Mouse (Mus musculus): ENCODE measurements around the gene Gpr146. TPM values are rescaled to one million over a fixed set of nuclear protein-coding genes. Genes with fewer than 3 reads are reported as not detected.
A peak's percentile ranks its signal among the peaks of the same experiment; 100 is the strongest.

Gene Gpr146
- polyA plus RNA-seq, 1 experiment from 2014 or later = 1.7 TPM

DNA sequence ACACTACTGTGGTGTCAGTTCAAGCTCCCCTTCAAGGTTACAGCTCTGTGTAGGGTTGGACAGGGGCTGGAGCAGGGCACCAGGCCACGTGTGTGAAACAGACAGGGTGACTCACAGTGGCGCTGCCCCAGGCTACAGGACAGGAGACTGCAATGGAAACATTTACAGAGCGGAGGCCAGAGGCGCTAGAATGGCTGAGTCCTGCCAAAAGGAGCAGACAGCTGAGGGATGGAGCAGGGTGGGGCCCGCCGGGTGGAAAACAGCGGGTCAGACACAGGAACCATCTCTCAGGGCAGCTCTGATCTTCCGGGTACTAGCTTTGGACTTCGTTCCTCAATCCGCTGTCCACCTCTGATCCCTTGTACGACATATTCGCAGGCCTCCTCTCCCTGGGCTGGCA is 31.9 kb downstream of the Gpr146 start:
- Histone ChIP-seq H3K4me2 (replicated peaks) (no peak overlapping the region), H3K4me3 (replicated peaks) (no peak overlapping the region), H3K9ac (replicated peaks) (no peak overlapping the region), H3K36me3 (peaks cover 5% of the 10 kb centered on the region), H3K27me3 (no peaks in the 10 kb centered on the region), H3K27ac (no peak overlapping the region), H3K4me1 (replicated peaks) (0 out of 2 replicates have a peak, but pooled peaks cover 4% of the 10 kb centered on the region), H3K9me3 (no peaks in the 10 kb centered on the region)
- WGBS = 91% methylated on average over 12 of the region's 12 CpGs
- no peak for ATAC-seq

GRCm38 (mm10) chr5:139410056-139410455 is 32.6 kb downstream of the Gpr146 start:
- Histone ChIP-seq H3K9me3 (no peaks in the 10 kb centered on the region), H3K36me3 (peaks cover 8% of the 10 kb centered on the region), H3K9ac (replicated peaks) (no peak overlapping the region), H3K4me1 (replicated peaks) (0 out of 2 replicates have a peak, but pooled peaks cover 4% of the 10 kb centered on the region), H3K4me3 (replicated peaks) (no peak overlapping the region), H3K4me2 (replicated peaks) (no peak overlapping the region), H3K27me3 (no peaks in the 10 kb centered on the region), H3K27ac (no peak overlapping the region)
- WGBS = 97% methylated on average over 4 of the region's 4 CpGs
- ATAC-seq = no peak

GRCm38 (mm10) chr5:139411117-139411516 is 33.6 kb downstream of the Gpr146 start:
- no peak overlapping the region for H3K4me2 ChIP-seq (replicated peaks)
- H3K9ac ChIP-seq (replicated peaks) = no peak overlapping the region
- H3K27ac ChIP-seq = no peak overlapping the region
- H3K27me3 ChIP-seq = no peaks in the 10 kb centered on the region
- H3K9me3 ChIP-seq = no peaks in the 10 kb centered on the region
- 0 out of 2 replicates have a peak, but pooled peaks cover 4% of the 10 kb centered on the region for H3K4me1 ChIP-seq (replicated peaks)
- 90% methylated on average over 6 of the region's 6 CpGs for WGBS
- no peak for ATAC-seq
- no peak overlapping the region for H3K4me3 ChIP-seq (replicated peaks)
- peaks cover 8% of the 10 kb centered on the region for H3K36me3 ChIP-seq

DNA sequence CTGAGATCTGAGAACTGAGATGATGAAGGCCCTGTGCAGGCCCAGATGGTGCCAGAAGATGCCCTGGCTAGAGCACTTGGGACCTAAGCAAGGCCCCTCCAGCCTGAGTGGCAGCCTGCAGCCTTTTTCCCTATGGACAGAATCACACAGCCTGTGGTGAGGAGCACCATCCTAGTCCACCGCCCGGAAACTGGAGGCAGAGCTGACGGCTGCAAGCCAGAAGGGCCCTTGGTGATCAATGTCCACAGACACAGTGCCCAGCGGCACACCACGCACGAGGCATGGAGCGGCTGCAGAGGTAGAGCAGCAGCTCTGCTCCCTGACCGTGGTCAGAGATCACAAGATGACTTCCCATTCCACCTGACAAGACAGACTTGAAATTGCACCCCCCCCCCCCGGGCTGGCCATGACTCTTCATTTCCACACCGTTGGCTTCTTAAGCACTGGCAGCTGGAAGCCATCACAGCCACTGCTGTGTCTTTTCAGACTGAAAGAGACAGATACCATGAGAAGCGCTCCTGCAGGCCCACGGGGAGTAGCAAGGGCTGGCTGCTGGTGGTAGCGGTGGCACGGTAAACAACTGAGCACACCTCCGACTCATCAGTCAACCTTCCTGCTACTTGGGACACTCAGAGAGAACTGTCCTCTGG is 34.3 kb downstream of the Gpr146 start:
- Histone ChIP-seq H3K9ac (replicated peaks) (no peak overlapping the region), H3K4me1 (replicated peaks) (0 out of 2 replicates have a peak, but pooled peaks cover 4% of the 10 kb centered on the region), H3K4me2 (replicated peaks) (no peak overlapping the region), H3K9me3 (no peaks in the 10 kb centered on the region), H3K36me3 (peaks cover 8% of the 10 kb centered on the region), H3K27ac (no peak overlapping the region), H3K27me3 (no peaks in the 10 kb centered on the region), H3K4me3 (replicated peaks) (no peak overlapping the region)
- WGBS = 80% methylated on average over 15 of the region's 15 CpGs
- ATAC-seq = no peak

GRCm38 (mm10) chr5:139413545-139413944 is 36.0 kb downstream of the Gpr146 start:
- no peaks in the 10 kb centered on the region for H3K27me3 ChIP-seq
- H3K9ac ChIP-seq (replicated peaks) = no peak overlapping the region
- H3K4me3 ChIP-seq (replicated peaks) = no peak overlapping the region
- ATAC-seq = no peak
- peaks cover 9% of the 10 kb centered on the region for H3K4me1 ChIP-seq (replicated peaks)
- H3K9me3 ChIP-seq = no peaks in the 10 kb centered on the region
- no peak overlapping the region for H3K27ac ChIP-seq
- H3K4me2 ChIP-seq (replicated peaks) = no peak overlapping the region
- 88% methylated on average over 4 of the region's 4 CpGs for WGBS
- H3K36me3 ChIP-seq = peaks cover 8% of the 10 kb centered on the region

- Histone ChIP-seq H3K9me3 (no peaks in the 10 kb centered on the region), H3K4me3 (replicated peaks) (no peak overlapping the region), H3K36me3 (peaks cover 8% of the 10 kb centered on the region), H3K4me1 (replicated peaks) (peaks cover 23% of the 10 kb centered on the region), H3K27ac (no peak overlapping the region), H3K9ac (replicated peaks) (no peak overlapping the region), H3K4me2 (replicated peaks) (no peak overlapping the region), H3K27me3 (no peaks in the 10 kb centered on the region)
- no peak for ATAC-seq
- 89% methylated on average over 5 of the region's 5 CpGs for WGBS
Observed at GRCm38 (mm10) chr5:139415001-139415400, 37.5 kb downstream of the Gpr146 start.

DNA sequence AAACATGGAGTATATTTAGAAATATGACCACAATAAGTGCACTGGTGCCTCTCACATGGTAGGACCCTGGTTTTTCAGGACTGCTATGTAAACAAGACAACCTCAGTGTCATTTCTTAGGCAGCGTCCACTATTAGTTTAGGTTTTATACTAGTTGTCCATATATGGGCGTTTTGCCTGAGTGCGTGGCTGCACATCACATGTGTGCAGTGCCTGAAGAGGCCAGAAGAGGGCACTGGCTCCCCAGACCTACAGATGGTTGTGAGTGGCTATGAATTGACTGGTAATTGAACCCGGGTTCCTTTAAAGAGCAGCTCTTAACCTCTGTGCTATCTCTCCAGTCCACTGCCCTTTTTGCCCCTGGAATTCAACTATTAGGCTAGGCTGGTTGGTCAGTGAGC is 39.4 kb downstream of the Gpr146 start:
- no peak overlapping the region for H3K4me2 ChIP-seq (replicated peaks)
- H3K36me3 ChIP-seq = peaks cover 8% of the 10 kb centered on the region
- H3K27ac ChIP-seq = no peak overlapping the region
- H3K27me3 ChIP-seq = no peaks in the 10 kb centered on the region
- 93% methylated on average over 4 of the region's 4 CpGs for WGBS
- peaks cover 28% of the 10 kb centered on the region for H3K4me1 ChIP-seq (replicated peaks)
- H3K9me3 ChIP-seq = no peaks in the 10 kb centered on the region
- ATAC-seq = no peak
- no peak overlapping the region for H3K4me3 ChIP-seq (replicated peaks)
- no peak overlapping the region for H3K9ac ChIP-seq (replicated peaks)

- WGBS = 91% methylated on average over 3 of the region's 3 CpGs
- Histone ChIP-seq H3K9me3 (no peaks in the 10 kb centered on the region), H3K4me1 (replicated peaks) (peaks cover 32% of the 10 kb centered on the region), H3K36me3 (peaks cover 8% of the 10 kb centered on the region), H3K4me2 (replicated peaks) (no peak overlapping the region), H3K27me3 (no peaks in the 10 kb centered on the region), H3K9ac (replicated peaks) (no peak overlapping the region), H3K27ac (no peak overlapping the region), H3K4me3 (replicated peaks) (no peak overlapping the region)
- ATAC-seq = no peak
Observed at GRCm38 (mm10) chr5:139417480-139417879, 40.0 kb downstream of the Gpr146 start.

- Histone ChIP-seq H3K4me3 (replicated peaks) (no peak overlapping the region), H3K4me2 (replicated peaks) (no peak overlapping the region), H3K9ac (replicated peaks) (no peak overlapping the region; the same call in 1 of the 2 replicates), H3K36me3 (peaks cover 8% of the 10 kb centered on the region), H3K9me3 (no peaks in the 10 kb centered on the region), H3K4me1 (replicated peaks) (peaks cover 38% of the 10 kb centered on the region), H3K27me3 (no peaks in the 10 kb centered on the region), H3K27ac (peak overlapping the region; percentile 86)
- peak; percentile 55; the same call in 1 of the 2 replicates for ATAC-seq
- 46% methylated on average over 2 of the region's 2 CpGs for WGBS
Observed at GRCm38 (mm10) chr5:139418110-139418509, 40.6 kb downstream of the Gpr146 start.

DNA sequence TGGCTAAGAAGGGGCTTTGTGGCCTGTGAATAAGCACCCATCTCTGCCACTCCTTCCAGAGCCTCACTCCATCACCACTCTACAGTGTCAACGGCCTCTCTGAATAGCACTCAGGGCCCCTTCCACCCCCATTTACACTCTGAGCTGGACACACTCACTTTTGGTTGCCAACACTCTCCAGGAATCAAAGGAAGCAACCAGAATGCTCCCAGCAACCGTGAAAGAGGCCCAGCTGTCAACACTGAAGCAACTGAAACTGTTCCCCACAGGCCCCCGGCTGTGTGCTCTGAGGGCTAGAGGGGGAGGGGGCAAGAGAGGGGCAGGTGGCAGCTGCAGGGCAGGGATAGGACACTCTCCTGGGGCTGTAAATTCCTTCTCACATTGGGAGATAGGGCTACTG is 41.1 kb downstream of the Gpr146 start:
- H3K9ac ChIP-seq (replicated peaks) = peak overlapping the region; percentile 40; the same call in 1 of the 2 replicates
- peak; percentile 79 for ATAC-seq
- no peaks in the 10 kb centered on the region for H3K9me3 ChIP-seq
- H3K4me2 ChIP-seq (replicated peaks) = no peak overlapping the region; the same call in 1 of the 2 replicates
- peaks cover 44% of the 10 kb centered on the region for H3K4me1 ChIP-seq (replicated peaks)
- H3K36me3 ChIP-seq = peaks cover 8% of the 10 kb centered on the region
- WGBS = 10% methylated on average over 3 of the region's 3 CpGs
- peak overlapping the region; percentile 86 for H3K27ac ChIP-seq
- H3K27me3 ChIP-seq = no peaks in the 10 kb centered on the region
- H3K4me3 ChIP-seq (replicated peaks) = no peak overlapping the region

DNA sequence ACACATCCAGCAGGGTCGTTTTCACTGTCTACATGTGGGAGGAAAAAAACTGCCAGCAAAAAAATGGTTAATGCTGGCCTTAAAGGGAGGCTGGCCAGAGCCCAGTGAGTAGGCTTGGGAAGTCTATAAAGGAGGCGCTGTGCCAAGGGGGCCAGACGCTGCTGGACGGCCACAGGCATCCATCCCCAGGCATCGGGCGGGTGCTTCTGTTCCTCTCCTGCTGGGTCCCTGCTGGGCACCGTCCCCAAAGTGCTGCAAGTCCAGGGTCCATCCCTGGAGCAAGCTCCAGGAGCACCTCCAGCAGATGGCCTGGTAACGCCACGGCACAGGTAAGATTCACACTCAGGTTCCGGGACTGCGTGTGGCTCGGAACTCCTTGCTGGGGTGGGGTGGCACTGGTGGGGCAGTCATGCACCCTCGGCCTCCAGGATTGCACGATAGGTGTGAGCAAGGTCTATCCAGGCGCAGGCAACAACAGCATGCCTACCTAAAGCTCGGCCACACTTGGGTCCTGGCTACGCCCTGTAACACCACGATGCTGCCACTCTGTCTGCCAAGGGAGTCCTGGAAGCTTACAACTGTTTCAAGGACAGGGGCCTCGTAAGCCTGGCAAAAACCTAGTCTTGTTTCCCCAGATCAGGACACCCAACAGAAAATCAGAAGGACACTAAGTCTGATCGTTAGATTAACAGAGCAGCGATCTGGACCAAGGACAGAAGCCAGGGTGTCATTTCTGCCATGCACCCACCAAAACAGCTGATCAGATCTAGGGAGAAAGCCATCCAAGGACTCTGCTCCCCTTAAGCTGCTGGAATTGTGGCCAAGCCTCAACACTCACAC is 45.7 kb downstream of the Gpr146 start, which contains the start of gene Gper1:
Gper1 (plus strand) TSS at position 126 of the 840 bp plus-strand sequence.
- no peaks in the 10 kb centered on the region for H3K27me3 ChIP-seq
- peaks cover 44% of the 10 kb centered on the region for H3K4me1 ChIP-seq (replicated peaks)
- H3K4me3 ChIP-seq (replicated peaks) = peak within 1 kb of the TSS; percentile 22
- H3K27ac ChIP-seq = peak within 1 kb of the TSS; percentile 19; the same call in 1 of the 2 replicates
- WGBS = 55% methylated on average over 21 of the region's 21 CpGs
- H3K4me2 ChIP-seq (replicated peaks) = peak within 1 kb of the TSS; percentile 36
- ATAC-seq = peak; percentile 55; the same call in 1 of the 2 replicates
- H3K36me3 ChIP-seq = 0 out of 2 replicates have a peak, but pooled peaks cover 4% of the 10 kb centered on the region
- peak within 1 kb of the TSS; percentile 56 for H3K9ac ChIP-seq (replicated peaks)
- H3K9me3 ChIP-seq = no peaks in the 10 kb centered on the region

GRCm38 (mm10) chr5:139425198-139425597 is 47.7 kb downstream of the Gpr146 start:
- no peak for ATAC-seq
- WGBS = 88% methylated on average over 9 of the region's 9 CpGs
- H3K9me3 ChIP-seq = no peaks in the 10 kb centered on the region
- no peak overlapping the region for H3K4me3 ChIP-seq (replicated peaks)
- H3K4me1 ChIP-seq (replicated peaks) = peaks cover 42% of the 10 kb centered on the region
- 0 out of 2 replicates have a peak, but pooled peaks cover 4% of the 10 kb centered on the region for H3K36me3 ChIP-seq
- no peak overlapping the region for H3K27ac ChIP-seq
- H3K9ac ChIP-seq (replicated peaks) = no peak overlapping the region
- H3K27me3 ChIP-seq = no peaks in the 10 kb centered on the region
- H3K4me2 ChIP-seq (replicated peaks) = no peak overlapping the region
